Mouse (Mus musculus) lung, postnatal 0 days (tissue): ENCODE results near the gene Gm28051.

Experiments used
- CTCF ChIP-seq: IDR thresholded peaks from 2 replicates; pipeline ENCODE4 v1.5.1; 2016; ENCODE audit warnings: antibody characterized with exemption, mild to moderate bottlenecking
- EP300 ChIP-seq: IDR thresholded peaks from 2 replicates; pipeline ENCODE4 v1.6.1; 2016; ENCODE audit warnings: antibody characterized with exemption, mild to moderate bottlenecking, control low read depth

DNA sequence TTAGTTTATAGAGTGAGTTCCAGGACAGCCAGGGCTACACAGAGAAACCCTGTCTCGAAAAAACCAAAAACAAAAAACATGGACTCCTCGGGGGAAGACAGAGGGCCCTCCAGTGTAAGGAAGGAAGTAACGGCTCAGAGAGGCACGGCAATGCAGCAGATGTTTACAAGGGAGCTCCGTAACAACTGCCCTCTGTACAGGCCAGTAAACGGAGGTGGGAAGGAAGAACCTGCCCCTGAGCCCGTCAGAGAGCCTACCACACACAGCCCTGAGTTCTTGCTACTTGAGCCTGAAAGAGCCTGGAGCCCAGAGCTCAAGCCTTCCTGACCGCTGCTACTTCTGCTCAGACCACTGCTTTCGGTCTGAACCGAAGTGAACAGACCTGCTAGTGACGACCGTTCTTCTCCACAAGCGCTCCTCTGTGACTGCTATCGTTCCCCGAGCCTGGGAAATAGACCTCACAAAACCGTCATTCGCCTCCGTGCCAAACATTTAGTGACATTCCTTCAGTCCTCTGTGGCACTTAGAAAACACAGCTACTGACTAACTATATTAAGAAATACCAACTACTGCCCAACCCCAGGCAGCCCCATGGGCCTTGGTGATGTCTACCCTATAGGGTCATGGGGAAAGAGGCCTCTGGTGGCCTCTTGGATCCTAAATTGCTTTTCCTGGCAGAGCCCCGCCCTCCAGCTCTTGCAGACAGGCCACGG lies 44.3 kb downstream of the Gm28051 start:
- TF ChIP-seq CTCF: no peak
- no peak for TF ChIP-seq EP300
